In genomic region chr17:63836223-63836622, GRCm38 (mm10) we compare ENCODE assay signal across 30 mouse cellular contexts. TPM values are rescaled to one million over a fixed set of nuclear protein-coding genes. Genes with fewer than 3 reads are reported as not detected.
"Had no signal": no experiment of that assay in that cellular context is flagged by ENCODE, and none has a peak within 500 bp of the region (broad histone marks: within the 10 kb centered on the region; RNA-seq: fewer than 3 reads in every experiment).

No protein-coding gene starts in this region.

- H3K36me3 ChIP-seq: heart, embryonic 10.5 days; heart, embryonic 12.5 days; hindbrain, embryonic 10.5 days; hindbrain, embryonic 12.5 days; intestine, embryonic 15.5 days; limb, embryonic 10.5 days; limb, embryonic 12.5 days; liver, embryonic 13.5 days; liver, embryonic 15.5 days had no signal

- H3K27ac ChIP-seq: heart, embryonic 10.5 days; hindbrain, embryonic 10.5 days; hindbrain, embryonic 12.5 days; hindbrain, embryonic 14.5 days; intestine, embryonic 15.5 days; layer of hippocampus, adult 2 months; left cerebral cortex, adult 2 months; limb, embryonic 10.5 days; limb, embryonic 12.5 days; liver, embryonic 13.5 days; liver, embryonic 15.5 days had no signal

- H3K27me3 ChIP-seq: heart, embryonic 12.5 days; hindbrain, embryonic 12.5 days; intestine, embryonic 15.5 days; limb, embryonic 12.5 days; liver, embryonic 13.5 days; liver, embryonic 15.5 days had no signal

- ATAC-seq: hindbrain, embryonic 16.5 days; inflammation-experienced regulatory T-cells, adult 6 months; intestine, embryonic 15.5 days; intestine, postnatal 0 days had no signal

- DNase-seq: gastrocnemius, postnatal 14 days; gastrocnemius, postnatal 36 days; heart, postnatal 10 days; heart, postnatal 4 days; kidney, adult 18-20 months; kidney, adult 8-10 months; kidney, postnatal 10 days; kidney, postnatal 25 days; kidney, postnatal 4 days; liver; liver, embryonic 13.5 days had no signal

- H3K9me3 ChIP-seq: heart, embryonic 10.5 days; hindbrain, embryonic 10.5 days; intestine, embryonic 15.5 days; limb, embryonic 10.5 days; liver, embryonic 13.5 days; liver, embryonic 15.5 days had no signal

- H3K4me3 ChIP-seq: heart, embryonic 10.5 days; heart, embryonic 12.5 days; hindbrain, embryonic 10.5 days; hindbrain, embryonic 12.5 days; intestine, embryonic 15.5 days; layer of hippocampus, adult 2 months; left cerebral cortex, adult 2 months; limb, embryonic 10.5 days; limb, embryonic 12.5 days; liver, embryonic 13.5 days; liver, embryonic 15.5 days had no signal

- H3K4me1 ChIP-seq: heart, embryonic 10.5 days; heart, embryonic 12.5 days; hindbrain, embryonic 10.5 days; hindbrain, embryonic 12.5 days; intestine, embryonic 15.5 days; limb, embryonic 10.5 days; limb, embryonic 12.5 days; liver, embryonic 13.5 days; liver, embryonic 15.5 days had no signal

- H3K4me2 ChIP-seq: heart, embryonic 12.5 days; hindbrain, embryonic 12.5 days; hindbrain, embryonic 14.5 days; intestine, embryonic 15.5 days; limb, embryonic 12.5 days; liver, embryonic 11.5 days; liver, embryonic 13.5 days; liver, embryonic 15.5 days had no signal

- H3K9ac ChIP-seq: heart, embryonic 12.5 days; hindbrain, embryonic 12.5 days; hindbrain, embryonic 14.5 days; intestine, embryonic 15.5 days; limb, embryonic 12.5 days; liver, embryonic 13.5 days; liver, embryonic 15.5 days had no signal

RNA-seq across cellular contexts. Expression of gene A930002H24Rik, which starts 27.4 kb away (rescaled TPM):
- total RNA-seq: gastrocnemius, adult 18-20 months; gastrocnemius, adult 8-10 months; gastrocnemius, postnatal 14 days; gastrocnemius, postnatal 36 days; heart, postnatal 25 days; layer of hippocampus, adult 2 months; left cerebral cortex, adult 2 months; left cerebral cortex, postnatal 14 days had no signal
- polyA plus RNA-seq: inflammation-experienced regulatory T-cells, adult 6 months had no signal
